In genomic region chr3:142619606-142620005, GRCm38 (mm10) we compare ENCODE assay signal across 1 mouse cellular context.
TF ChIP-seq lines count a peak whose summit lies in the region.

No protein-coding gene starts in this region.

TF ChIP-seq in MEL, 35 proteins besides CTCF, POLR2A, EP300 and RAD21 (continued from another document):
- TF ChIP-seq USF2 (IDR thresholded peaks at IDR 0.05; ENCODE audit: borderline replicate concordance in 1 of 2, insufficient read depth in 1 of 2, low read depth in 1 of 2, low read length in 2 of 2) (no peak), E2F4 (IDR thresholded peaks at IDR 0.05; ENCODE audit: borderline replicate concordance, low read depth, low read length) (no peak)
TF ChIP-seq in MEL: peak in this region for 0.
